Mouse (Mus musculus): ENCODE results near the gene Gm20721. TPM values are rescaled to one million over a fixed set of nuclear protein-coding genes. Genes with fewer than 3 reads are reported as not detected.

Gene Gm20721
- total and polyA plus RNA-seq, 3 experiments = 1.3 to 8.6 TPM; not detected in 1

- TF ChIP-seq CTCF (IDR thresholded peaks at IDR 0.05; ENCODE audit: low read depth, low read length) = no peak
- no peak for TF ChIP-seq GATA1 (IDR thresholded peaks at IDR 0.05; ENCODE audit: borderline replicate concordance, low read length)
- no peak for TF ChIP-seq GATA2 (IDR thresholded peaks at IDR 0.05; ENCODE audit: borderline replicate concordance, low read depth, low read length)
- no peak for TF ChIP-seq TAL1 (conservative IDR thresholded peaks at IDR 0.05; ENCODE audit: low read depth, low read length)
- TF ChIP-seq POLR2AphosphoS5 (IDR thresholded peaks at IDR 0.05; ENCODE audit: insufficient replicate concordance, low read depth, low read length) = no peak
- ATAC-seq (ENCODE audit: extremely low read depth, insufficient number of reproducible peaks, low FRiP score, poor library complexity, severe bottlenecking) (no peak), DNase-seq (ENCODE audit: low spot score) (no peak)
- Histone ChIP-seq H3K4me3 (ENCODE audit: low read depth, low read length) (no peak overlapping the region; the same call in 1 of the 2 replicates), H3K9me3 (replicated peaks) (no peaks in the 10 kb centered on the region), H3K36me3 (replicated peaks) (peaks cover 95% of the 10 kb centered on the region), H3K27me3 (ENCODE audit: insufficient read depth, low read length) (no peaks in the 10 kb centered on the region), H3K4me1 (ENCODE audit: insufficient read depth, low read depth, low read length) (peaks cover 59% of the 10 kb centered on the region)
These were observed 3.6 kb downstream of the Gm20721 start for GRCm38 (mm10) chr2:174342793-174343400.

DNA sequence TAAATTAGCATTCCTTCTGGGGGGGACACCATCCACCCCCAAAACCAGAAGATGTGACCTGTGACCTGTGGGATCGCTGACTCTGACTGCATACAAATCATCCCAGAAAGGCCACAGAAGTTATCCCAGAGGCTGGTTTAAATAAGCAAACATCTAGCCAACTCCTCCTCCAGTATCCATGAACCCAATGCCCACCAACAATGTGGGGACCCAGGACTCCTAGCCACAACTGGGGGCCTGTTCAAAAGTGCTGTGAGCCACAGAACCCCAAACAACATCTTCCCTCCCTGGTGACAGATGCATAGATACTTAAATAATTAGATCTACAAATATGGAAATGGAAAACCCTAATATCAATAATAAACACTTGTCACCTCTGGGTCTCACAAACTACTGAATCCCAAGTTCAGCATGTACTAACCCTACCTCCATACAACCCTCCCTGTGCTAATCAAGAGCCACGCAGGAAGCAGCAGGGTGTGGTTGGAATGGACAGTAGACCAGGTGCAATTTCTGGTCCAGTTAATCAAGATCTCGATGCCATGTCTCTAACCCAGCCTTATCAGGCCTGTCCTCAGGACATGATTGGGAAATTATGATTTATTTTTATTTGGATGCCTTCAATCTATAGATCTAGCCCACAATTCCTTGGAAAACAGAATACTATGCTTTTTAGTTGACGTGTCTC, 5.5 kb downstream of the Gm20721 start:
- no peaks in the 10 kb centered on the region for H3K9me3 ChIP-seq (replicated peaks)
- peaks cover 73% of the 10 kb centered on the region for H3K4me1 ChIP-seq (ENCODE audit: insufficient read depth, low read depth, low read length)
- TF ChIP-seq GATA1 (IDR thresholded peaks at IDR 0.05; ENCODE audit: borderline replicate concordance, low read length) (no peak), TAL1 (conservative IDR thresholded peaks at IDR 0.05; ENCODE audit: low read depth, low read length) (no peak), CTCF (IDR thresholded peaks at IDR 0.05; ENCODE audit: low read depth, low read length) (no peak), GATA2 (IDR thresholded peaks at IDR 0.05; ENCODE audit: borderline replicate concordance, low read depth, low read length) (no peak), POLR2AphosphoS5 (IDR thresholded peaks at IDR 0.05; ENCODE audit: insufficient replicate concordance, low read depth, low read length) (no peak)
- H3K27me3 ChIP-seq (ENCODE audit: insufficient read depth, low read length) = no peaks in the 10 kb centered on the region
- ATAC-seq (ENCODE audit: extremely low read depth, insufficient number of reproducible peaks, low FRiP score, poor library complexity, severe bottlenecking) = no peak
- H3K36me3 ChIP-seq (replicated peaks) = peaks cover 100% of the 10 kb centered on the region
- no peak for DNase-seq (ENCODE audit: low spot score)
- no peak overlapping the region for H3K4me3 ChIP-seq (ENCODE audit: low read depth, low read length)

DNA sequence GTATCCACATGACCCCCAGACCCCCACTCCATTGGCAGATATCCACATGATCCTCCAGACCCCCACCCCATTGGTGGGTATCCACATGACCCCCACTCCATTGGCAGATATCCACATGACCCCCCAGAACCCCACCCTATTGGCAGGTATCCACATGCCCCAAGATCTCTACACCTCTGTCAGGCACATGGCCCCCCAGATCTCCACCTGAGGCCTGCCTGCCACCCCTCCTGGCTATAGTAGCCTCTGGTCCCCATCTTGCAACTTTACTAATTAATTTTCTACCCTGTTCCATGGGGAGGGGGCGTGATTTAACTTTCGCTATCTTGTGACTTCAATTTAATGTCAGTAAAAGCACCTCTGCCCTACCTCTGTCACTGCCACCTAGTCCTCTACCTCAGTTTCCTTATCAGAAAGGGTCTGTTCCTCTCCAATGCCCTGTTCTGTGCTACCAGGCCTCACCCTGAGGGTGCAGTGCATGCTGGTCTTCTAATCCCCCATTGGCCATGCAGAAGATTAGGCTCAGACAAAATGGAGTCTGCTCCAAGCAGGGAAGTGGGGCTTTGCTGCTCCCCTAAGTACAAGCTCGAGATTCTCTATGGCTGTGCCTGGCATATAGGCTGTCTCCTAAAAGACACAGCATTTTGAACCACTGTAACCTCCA, 6.2 kb downstream of the Gm20721 start:
- no peak for DNase-seq (ENCODE audit: low spot score)
- H3K4me1 ChIP-seq (ENCODE audit: insufficient read depth, low read depth, low read length) = peaks cover 74% of the 10 kb centered on the region

GRCm38 (mm10) chr2:174339701-174340100, 6.8 kb downstream of the Gm20721 start:
- ATAC-seq (ENCODE audit: extremely low read depth, insufficient number of reproducible peaks, low FRiP score, poor library complexity, severe bottlenecking) (no peak), DNase-seq (ENCODE audit: low spot score) (no peak)
- Histone ChIP-seq H3K4me1 (ENCODE audit: insufficient read depth, low read depth, low read length) (peaks cover 74% of the 10 kb centered on the region), H3K9me3 (replicated peaks) (no peaks in the 10 kb centered on the region), H3K4me3 (ENCODE audit: low read depth, low read length) (no peak overlapping the region), H3K27me3 (ENCODE audit: insufficient read depth, low read length) (no peaks in the 10 kb centered on the region), H3K36me3 (replicated peaks) (peaks cover 100% of the 10 kb centered on the region)
- TF ChIP-seq GATA1 (IDR thresholded peaks at IDR 0.05; ENCODE audit: borderline replicate concordance, low read length) (no peak), POLR2AphosphoS5 (IDR thresholded peaks at IDR 0.05; ENCODE audit: insufficient replicate concordance, low read depth, low read length) (no peak), CTCF (IDR thresholded peaks at IDR 0.05; ENCODE audit: low read depth, low read length) (no peak), TAL1 (conservative IDR thresholded peaks at IDR 0.05; ENCODE audit: low read depth, low read length) (no peak), GATA2 (IDR thresholded peaks at IDR 0.05; ENCODE audit: borderline replicate concordance, low read depth, low read length) (no peak)

More for the DNA sequence above, 6.2 kb downstream of the Gm20721 start:
- ATAC-seq (ENCODE audit: extremely low read depth, insufficient number of reproducible peaks, low FRiP score, poor library complexity, severe bottlenecking) = no peak
- Histone ChIP-seq H3K27me3 (ENCODE audit: insufficient read depth, low read length) (no peaks in the 10 kb centered on the region), H3K36me3 (replicated peaks) (peaks cover 100% of the 10 kb centered on the region), H3K4me3 (ENCODE audit: low read depth, low read length) (no peak overlapping the region), H3K9me3 (replicated peaks) (no peaks in the 10 kb centered on the region)
- TF ChIP-seq CTCF (IDR thresholded peaks at IDR 0.05; ENCODE audit: low read depth, low read length) = no peak
- TF ChIP-seq POLR2AphosphoS5 (IDR thresholded peaks at IDR 0.05; ENCODE audit: insufficient replicate concordance, low read depth, low read length) = no peak

DNA sequence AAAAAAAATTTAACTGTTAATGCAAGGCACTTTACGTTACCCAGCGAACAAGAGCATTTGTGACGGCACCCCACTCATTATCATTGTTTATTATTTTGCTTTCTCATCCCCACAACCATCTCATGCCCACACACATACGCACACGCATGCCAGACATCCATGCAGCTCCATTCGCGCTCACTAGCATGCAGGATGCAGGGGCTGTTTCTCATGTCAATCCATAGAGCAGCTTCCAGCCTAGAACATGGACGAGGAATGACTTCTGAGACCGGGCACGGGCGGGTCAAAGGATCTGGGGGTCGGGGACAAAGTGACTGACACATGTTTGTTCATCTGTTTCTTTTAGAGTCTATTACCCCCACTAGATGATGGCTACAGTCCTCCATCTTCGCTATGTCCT, 9.2 kb downstream of the Gm20721 start:
- DNase-seq (ENCODE audit: low spot score) (no peak), ATAC-seq (ENCODE audit: extremely low read depth, insufficient number of reproducible peaks, low FRiP score, poor library complexity, severe bottlenecking) (no peak)
- H3K4me3 ChIP-seq (ENCODE audit: low read depth, low read length) = no peak overlapping the region
- H3K4me1 ChIP-seq (ENCODE audit: insufficient read depth, low read depth, low read length) = peaks cover 77% of the 10 kb centered on the region
- no peaks in the 10 kb centered on the region for H3K9me3 ChIP-seq (replicated peaks)
- no peak for TF ChIP-seq POLR2AphosphoS5 (IDR thresholded peaks at IDR 0.05; ENCODE audit: insufficient replicate concordance, low read depth, low read length)
- TF ChIP-seq CTCF (IDR thresholded peaks at IDR 0.05; ENCODE audit: low read depth, low read length) = no peak
- no peak for TF ChIP-seq GATA2 (IDR thresholded peaks at IDR 0.05; ENCODE audit: borderline replicate concordance, low read depth, low read length)
- no peak for TF ChIP-seq TAL1 (conservative IDR thresholded peaks at IDR 0.05; ENCODE audit: low read depth, low read length)
- no peak for TF ChIP-seq GATA1 (IDR thresholded peaks at IDR 0.05; ENCODE audit: borderline replicate concordance, low read length)
- peaks cover 90% of the 10 kb centered on the region for H3K36me3 ChIP-seq (replicated peaks)
- H3K27me3 ChIP-seq (ENCODE audit: insufficient read depth, low read length) = no peaks in the 10 kb centered on the region

DNA sequence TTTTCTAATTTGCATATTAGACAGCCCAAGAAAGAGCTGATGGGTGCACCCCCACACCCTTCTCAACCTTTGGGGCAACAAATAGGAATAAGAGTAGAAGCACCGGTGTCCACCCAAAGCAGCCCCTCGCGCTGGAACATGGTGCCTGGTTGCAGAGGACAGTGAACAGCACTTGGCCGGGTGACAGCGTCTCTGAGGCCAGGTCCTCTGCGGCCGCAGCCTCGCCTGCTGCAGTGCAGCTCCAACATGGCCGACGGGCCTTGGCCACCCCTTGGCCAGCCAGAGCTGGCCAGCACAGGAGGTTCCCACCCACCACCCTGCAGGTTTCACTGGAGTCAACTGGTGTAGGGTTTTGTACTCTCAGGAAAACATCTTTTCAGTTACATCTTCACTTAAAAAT, 12.1 kb downstream of the Gm20721 start:
- peaks cover 60% of the 10 kb centered on the region for H3K4me1 ChIP-seq (ENCODE audit: insufficient read depth, low read depth, low read length)
- ATAC-seq (ENCODE audit: extremely low read depth, insufficient number of reproducible peaks, low FRiP score, poor library complexity, severe bottlenecking) = no peak
- DNase-seq (ENCODE audit: low spot score) = no peak
- peak overlapping the region; percentile 30; the same call in 1 of the 2 replicates for H3K4me3 ChIP-seq (ENCODE audit: low read depth, low read length)
- no peaks in the 10 kb centered on the region for H3K9me3 ChIP-seq (replicated peaks)
- TF ChIP-seq POLR2AphosphoS5 (IDR thresholded peaks at IDR 0.05; ENCODE audit: insufficient replicate concordance, low read depth, low read length) = no peak
- TF ChIP-seq GATA1 (IDR thresholded peaks at IDR 0.05; ENCODE audit: borderline replicate concordance, low read length) = no peak
- TF ChIP-seq TAL1 (conservative IDR thresholded peaks at IDR 0.05; ENCODE audit: low read depth, low read length) = no peak
- no peak for TF ChIP-seq GATA2 (IDR thresholded peaks at IDR 0.05; ENCODE audit: borderline replicate concordance, low read depth, low read length)
- TF ChIP-seq CTCF (IDR thresholded peaks at IDR 0.05; ENCODE audit: low read depth, low read length) = no peak
- peaks cover 62% of the 10 kb centered on the region for H3K36me3 ChIP-seq (replicated peaks)
- no peaks in the 10 kb centered on the region for H3K27me3 ChIP-seq (ENCODE audit: insufficient read depth, low read length)
